Mouse (Mus musculus): ENCODE data around the gene Dhx9. TPM values are rescaled to one million over a fixed set of nuclear protein-coding genes. Genes with fewer than 3 reads are reported as not detected.
A peak's percentile ranks its signal among the peaks of the same experiment; 100 is the strongest.
"Not testable (repeated sequence)": the region's sequence is repeated elsewhere in the genome, so short reads cannot be mapped to it uniquely, and the experiment has no call there.

Dhx9 gene
- polyA plus RNA-seq (2012; rRNA removed) (33.9 and 52.5 TPM in 2 replicates), polyA plus RNA-seq (2014; fragmentation: Nextera tagmentation; extraction: Ambion mirVana) (8.1 and 9.8 TPM in 2 replicates)

- ATAC-seq (ENCODE audit: insufficient read depth) = peak; percentile 80
- H3K36me3 ChIP-seq (replicated peaks; ENCODE audit: control insufficient read depth, insufficient read depth, low read depth) = peaks cover 16% of the 10 kb centered on the region
Measured at GRCm38 (mm10) chr1:153487500-153487879, at the start of gene Dhx9. TSS of gene Dhx9 (minus strand) at chr1:153487660.

GRCm38 (mm10) chr1:153535611-153536010 is 48.2 kb upstream of the Dhx9 start:
- no peak overlapping the region for H3K4me3 ChIP-seq (ENCODE audit: insufficient read depth in 1 of 2, low read depth in 2 of 2, low read length in 2 of 2)
- TF ChIP-seq EP300 (IDR thresholded peaks at IDR 0.05; ENCODE audit: low read depth) (no peak), CTCF (IDR thresholded peaks at IDR 0.05; ENCODE audit: low read depth) (no peak)
- H3K27me3 ChIP-seq (ENCODE audit: control insufficient read depth, insufficient read depth, low read length) = no peaks in the 10 kb centered on the region
- 72% methylated on average over 9 of the region's 9 CpGs for WGBS (ENCODE audit: insufficient replicate concordance)
- no peaks in the 10 kb centered on the region for H3K9me3 ChIP-seq (ENCODE audit: control insufficient read depth, low read length)
- H3K36me3 ChIP-seq (replicated peaks; ENCODE audit: control insufficient read depth, insufficient read depth, low read depth) = no peaks in the 10 kb centered on the region
- no peak for DNase-seq (ENCODE audit: low read depth in 3 of 3, low spot score in 3 of 3)
- no peak overlapping the region for H3K27ac ChIP-seq
- no peak for ATAC-seq (ENCODE audit: insufficient read depth)
- no peak overlapping the region for H3K9ac ChIP-seq (replicated peaks)
- H3K4me2 ChIP-seq (ENCODE audit: low read depth) = no peak overlapping the region
- H3K4me1 ChIP-seq (replicated peaks; ENCODE audit: control insufficient read depth in 2 of 2, insufficient read depth in 2 of 2, low read length in 1 of 2) = no peaks in the 10 kb centered on the region

More at GRCm38 (mm10) chr1:153487500-153487879, at the start of gene Dhx9:
- no peaks in the 10 kb centered on the region for H3K27me3 ChIP-seq (ENCODE audit: control insufficient read depth, insufficient read depth, low read length)
- H3K4me3 ChIP-seq (ENCODE audit: insufficient read depth in 1 of 2, low read depth in 2 of 2, low read length in 2 of 2) = peak within 1 kb of the TSS; percentile 97 to 99
- no peaks in the 10 kb centered on the region for H3K9me3 ChIP-seq (ENCODE audit: control insufficient read depth, low read length)
- peak within 1 kb of the TSS; percentile 97 for H3K9ac ChIP-seq (replicated peaks)
- peak within 1 kb of the TSS; percentile 94 for H3K4me2 ChIP-seq (ENCODE audit: low read depth)
- peak within 1 kb of the TSS; percentile 64 for H3K27ac ChIP-seq
- H3K4me1 ChIP-seq (replicated peaks; ENCODE audit: control insufficient read depth in 2 of 2, insufficient read depth in 2 of 2, low read length in 1 of 2) = peaks cover 13 to 18% of the 10 kb centered on the region in 2 experiments
- 0% methylated on average over 34 of the region's 35 CpGs for WGBS (ENCODE audit: insufficient replicate concordance)
- DNase-seq (ENCODE audit: low read depth in 3 of 3, low spot score in 3 of 3) = peak; percentile 87 to 88 (median 88)
- no peak for TF ChIP-seq CTCF (IDR thresholded peaks at IDR 0.05; ENCODE audit: low read depth)
- no peak; the same call in 1 of the 2 replicates for TF ChIP-seq EP300 (IDR thresholded peaks at IDR 0.05; ENCODE audit: low read depth)

GRCm38 (mm10) chr1:153532896-153533295 is 45.4 kb upstream of the Dhx9 start:
- not testable (repeated sequence) for H3K9ac ChIP-seq (replicated peaks); DNase-seq (ENCODE audit: low read depth in 3 of 3, low spot score in 3 of 3); H3K4me2 ChIP-seq (ENCODE audit: low read depth); H3K4me1 ChIP-seq (replicated peaks; ENCODE audit: control insufficient read depth in 2 of 2, insufficient read depth in 2 of 2, low read length in 1 of 2); H3K4me3 ChIP-seq (ENCODE audit: insufficient read depth in 1 of 2, low read depth in 2 of 2, low read length in 2 of 2); H3K27me3 ChIP-seq (ENCODE audit: control insufficient read depth, insufficient read depth, low read length); H3K27ac ChIP-seq; ATAC-seq (ENCODE audit: insufficient read depth); H3K9me3 ChIP-seq (ENCODE audit: control insufficient read depth, low read length); H3K36me3 ChIP-seq (replicated peaks; ENCODE audit: control insufficient read depth, insufficient read depth, low read depth)
- 45% methylated on average over 3 of the region's 3 CpGs for WGBS (ENCODE audit: insufficient replicate concordance)

- Histone ChIP-seq H3K9me3 (ENCODE audit: control insufficient read depth, low read length) (no peaks in the 10 kb centered on the region), H3K4me1 (replicated peaks; ENCODE audit: control insufficient read depth in 2 of 2, insufficient read depth in 2 of 2, low read length in 1 of 2) (no peaks in the 10 kb centered on the region), H3K27me3 (ENCODE audit: control insufficient read depth, insufficient read depth, low read length) (no peaks in the 10 kb centered on the region), H3K36me3 (replicated peaks; ENCODE audit: control insufficient read depth, insufficient read depth, low read depth) (no peaks in the 10 kb centered on the region), H3K4me3 (ENCODE audit: insufficient read depth in 1 of 2, low read depth in 2 of 2, low read length in 2 of 2) (no peak overlapping the region), H3K4me2 (ENCODE audit: low read depth) (0 out of 2 replicates have a peak overlapping the region, but pooled peaks have one; percentile 4), H3K27ac (no peak overlapping the region), H3K9ac (replicated peaks) (no peak overlapping the region)
- no peak for TF ChIP-seq EP300 (IDR thresholded peaks at IDR 0.05; ENCODE audit: low read depth)
- no peak for TF ChIP-seq CTCF (IDR thresholded peaks at IDR 0.05; ENCODE audit: low read depth)
- WGBS (ENCODE audit: insufficient replicate concordance) = 14% methylated on average over 12 of the region's 12 CpGs
- DNase-seq (ENCODE audit: low read depth in 3 of 3, low spot score in 3 of 3) = no peak
- no peak for ATAC-seq (ENCODE audit: insufficient read depth)
Measured at GRCm38 (mm10) chr1:153532234-153532841, 44.9 kb upstream of the Dhx9 start.

- H3K9me3 ChIP-seq (ENCODE audit: control insufficient read depth, low read length) = no peaks in the 10 kb centered on the region
- no peaks in the 10 kb centered on the region for H3K36me3 ChIP-seq (replicated peaks; ENCODE audit: control insufficient read depth, insufficient read depth, low read depth)
- DNase-seq (ENCODE audit: low read depth in 3 of 3, low spot score in 3 of 3) (no peak), ATAC-seq (ENCODE audit: insufficient read depth) (no peak)
- no peak overlapping the region for H3K27ac ChIP-seq
- 0 out of 2 replicates have a peak overlapping the region, but pooled peaks have one; percentile 4 for H3K4me2 ChIP-seq (ENCODE audit: low read depth)
- H3K4me1 ChIP-seq (replicated peaks; ENCODE audit: control insufficient read depth in 2 of 2, insufficient read depth in 2 of 2, low read length in 1 of 2) = no peaks in the 10 kb centered on the region
- no peak for TF ChIP-seq CTCF (IDR thresholded peaks at IDR 0.05; ENCODE audit: low read depth)
- TF ChIP-seq EP300 (IDR thresholded peaks at IDR 0.05; ENCODE audit: low read depth) = no peak
- no peak overlapping the region for H3K9ac ChIP-seq (replicated peaks)
- 24% methylated on average over 9 of the region's 9 CpGs for WGBS (ENCODE audit: insufficient replicate concordance)
- H3K27me3 ChIP-seq (ENCODE audit: control insufficient read depth, insufficient read depth, low read length) = no peaks in the 10 kb centered on the region
- no peak overlapping the region for H3K4me3 ChIP-seq (ENCODE audit: insufficient read depth in 1 of 2, low read depth in 2 of 2, low read length in 2 of 2)
Measured at GRCm38 (mm10) chr1:153531677-153532233, 44.3 kb upstream of the Dhx9 start.

Measured in liver, embryonic 14.5 days (tissue).